Mouse (Mus musculus): ENCODE results near the gene Olfr545. TPM values are rescaled to one million over a fixed set of nuclear protein-coding genes. Genes with fewer than 3 reads are reported as not detected.

Gene Olfr545
- polyA plus RNA-seq, 1 experiment from 2014 or later: not detected

GRCm38 (mm10) chr7:102514144-102514543, 14.8 kb upstream of the Olfr545 start:
- no peak overlapping the region for H3K27ac ChIP-seq (replicated peaks in 1 of 2; ENCODE audit: control insufficient read depth in 1 of 2, insufficient read depth in 1 of 2, low read depth in 2 of 2, low read length in 2 of 2)
- H3K36me3 ChIP-seq (ENCODE audit: control insufficient read depth, insufficient read depth, low read length): no peaks in the 10 kb centered on the region
- H3K4me1 ChIP-seq (ENCODE audit: control insufficient read depth in 2 of 2, insufficient read depth in 2 of 2, low read length in 2 of 2): peaks cover 2 to 8% of the 10 kb centered on the region in 2 experiments; a peak in 3 of 4 replicates
- no peak overlapping the region for H3K4me2 ChIP-seq (ENCODE audit: low read length)
- no peak for ATAC-seq (ENCODE audit: insufficient number of reproducible peaks, insufficient read depth, low FRiP score, low read depth)
- H3K27me3 ChIP-seq (ENCODE audit: control insufficient read depth, insufficient read depth, low read length): peaks cover 13% of the 10 kb centered on the region; the same call in 1 of the 2 replicates
- H3K9me3 ChIP-seq (ENCODE audit: control insufficient read depth, low read length): no peaks in the 10 kb centered on the region
- WGBS: 39% methylated on average over 4 of the region's 4 CpGs
- H3K9ac ChIP-seq (ENCODE audit: low read length): no peak overlapping the region
- H3K4me3 ChIP-seq (ENCODE audit: control insufficient read depth in 1 of 2, insufficient read depth in 1 of 2, low read depth in 1 of 2, low read length in 2 of 2): no peak overlapping the region

- H3K4me3 ChIP-seq (ENCODE audit: control insufficient read depth in 1 of 2, insufficient read depth in 1 of 2, low read depth in 1 of 2, low read length in 2 of 2): peak overlapping the region; percentile 50 to 53
- H3K27ac ChIP-seq (replicated peaks in 1 of 2; ENCODE audit: control insufficient read depth in 1 of 2, insufficient read depth in 1 of 2, low read depth in 2 of 2, low read length in 2 of 2): no peak overlapping the region
- peak overlapping the region; percentile 94 for H3K4me2 ChIP-seq (ENCODE audit: low read length)
- 2% methylated on average over 54 of the region's 54 CpGs for whole genome bisulfite sequencing
- H3K4me1 ChIP-seq (ENCODE audit: control insufficient read depth in 2 of 2, insufficient read depth in 2 of 2, low read length in 2 of 2): peaks cover 2 to 8% of the 10 kb centered on the region in 2 experiments; a peak in 3 of 4 replicates
- ATAC-seq (ENCODE audit: insufficient number of reproducible peaks, insufficient read depth, low FRiP score, low read depth): peak; percentile 87; the same call in 1 of the 2 replicates
- peaks cover 13% of the 10 kb centered on the region; the same call in 1 of the 2 replicates for H3K27me3 ChIP-seq (ENCODE audit: control insufficient read depth, insufficient read depth, low read length)
- H3K9ac ChIP-seq (ENCODE audit: low read length): peak overlapping the region; percentile 80
- no peaks in the 10 kb centered on the region for H3K36me3 ChIP-seq (ENCODE audit: control insufficient read depth, insufficient read depth, low read length)
- H3K9me3 ChIP-seq (ENCODE audit: control insufficient read depth, low read length): no peaks in the 10 kb centered on the region
Observed at GRCm38 (mm10) chr7:102512814-102513435, 13.6 kb upstream of the Olfr545 start.

- Histone ChIP-seq H3K27me3 (ENCODE audit: control insufficient read depth, insufficient read depth, low read length) (peaks cover 13% of the 10 kb centered on the region; the same call in 1 of the 2 replicates), H3K9ac (ENCODE audit: low read length) (no peak overlapping the region), H3K36me3 (ENCODE audit: control insufficient read depth, insufficient read depth, low read length) (no peaks in the 10 kb centered on the region), H3K9me3 (ENCODE audit: control insufficient read depth, low read length) (no peaks in the 10 kb centered on the region), H3K4me1 (ENCODE audit: control insufficient read depth in 2 of 2, insufficient read depth in 2 of 2, low read length in 2 of 2) (peaks cover 2 to 8% of the 10 kb centered on the region in 2 experiments; a peak in 3 of 4 replicates), H3K27ac (replicated peaks in 1 of 2; ENCODE audit: control insufficient read depth in 1 of 2, insufficient read depth in 1 of 2, low read depth in 2 of 2, low read length in 2 of 2) (no peak overlapping the region), H3K4me2 (ENCODE audit: low read length) (no peak overlapping the region), H3K4me3 (ENCODE audit: control insufficient read depth in 1 of 2, insufficient read depth in 1 of 2, low read depth in 1 of 2, low read length in 2 of 2) (no peak overlapping the region)
- ATAC-seq (ENCODE audit: insufficient number of reproducible peaks, insufficient read depth, low FRiP score, low read depth): no peak
- 86% methylated on average over 10 of the region's 10 CpGs for WGBS
Observed at GRCm38 (mm10) chr7:102511927-102512326, 12.6 kb upstream of the Olfr545 start.

- WGBS: 92% methylated on average over 7 of the region's 7 CpGs
- no peak overlapping the region for H3K4me2 ChIP-seq (ENCODE audit: low read length)
- H3K4me3 ChIP-seq (ENCODE audit: control insufficient read depth in 1 of 2, insufficient read depth in 1 of 2, low read depth in 1 of 2, low read length in 2 of 2): no peak overlapping the region
- no peaks in the 10 kb centered on the region for H3K9me3 ChIP-seq (ENCODE audit: control insufficient read depth, low read length)
- H3K4me1 ChIP-seq (ENCODE audit: control insufficient read depth in 2 of 2, insufficient read depth in 2 of 2, low read length in 2 of 2): no peaks in the 10 kb centered on the region
- no peak overlapping the region for H3K9ac ChIP-seq (ENCODE audit: low read length)
- ATAC-seq (ENCODE audit: insufficient number of reproducible peaks, insufficient read depth, low FRiP score, low read depth): no peak
- H3K36me3 ChIP-seq (ENCODE audit: control insufficient read depth, insufficient read depth, low read length): no peaks in the 10 kb centered on the region
- no peak overlapping the region for H3K27ac ChIP-seq (replicated peaks in 1 of 2; ENCODE audit: control insufficient read depth in 1 of 2, insufficient read depth in 1 of 2, low read depth in 2 of 2, low read length in 2 of 2)
- peaks cover 13% of the 10 kb centered on the region; the same call in 1 of the 2 replicates for H3K27me3 ChIP-seq (ENCODE audit: control insufficient read depth, insufficient read depth, low read length)
Observed at GRCm38 (mm10) chr7:102509726-102510125, 10.4 kb upstream of the Olfr545 start.

GRCm38 (mm10) chr7:102508666-102509065, 9.3 kb upstream of the Olfr545 start:
- 81% methylated on average over 6 of the region's 6 CpGs for WGBS
- ATAC-seq (ENCODE audit: insufficient number of reproducible peaks, insufficient read depth, low FRiP score, low read depth): no peak
- Histone ChIP-seq H3K27ac (replicated peaks in 1 of 2; ENCODE audit: control insufficient read depth in 1 of 2, insufficient read depth in 1 of 2, low read depth in 2 of 2, low read length in 2 of 2) (no peak overlapping the region), H3K9me3 (ENCODE audit: control insufficient read depth, low read length) (no peaks in the 10 kb centered on the region), H3K4me1 (ENCODE audit: control insufficient read depth in 2 of 2, insufficient read depth in 2 of 2, low read length in 2 of 2) (no peaks in the 10 kb centered on the region), H3K4me3 (ENCODE audit: control insufficient read depth in 1 of 2, insufficient read depth in 1 of 2, low read depth in 1 of 2, low read length in 2 of 2) (no peak overlapping the region), H3K4me2 (ENCODE audit: low read length) (no peak overlapping the region), H3K27me3 (ENCODE audit: control insufficient read depth, insufficient read depth, low read length) (peaks cover 4% of the 10 kb centered on the region; the same call in 1 of the 2 replicates), H3K36me3 (ENCODE audit: control insufficient read depth, insufficient read depth, low read length) (no peaks in the 10 kb centered on the region), H3K9ac (ENCODE audit: low read length) (no peak overlapping the region)

- peaks cover 4% of the 10 kb centered on the region; the same call in 1 of the 2 replicates for H3K27me3 ChIP-seq (ENCODE audit: control insufficient read depth, insufficient read depth, low read length)
- H3K4me2 ChIP-seq (ENCODE audit: low read length): no peak overlapping the region
Observed at GRCm38 (mm10) chr7:102508066-102508465, 8.7 kb upstream of the Olfr545 start.

GRCm38 (mm10) chr7:102506848-102507247, 7.5 kb upstream of the Olfr545 start:
- no peak for ATAC-seq (ENCODE audit: insufficient number of reproducible peaks, insufficient read depth, low FRiP score, low read depth)
- Histone ChIP-seq H3K4me2 (ENCODE audit: low read length) (no peak overlapping the region), H3K4me1 (ENCODE audit: control insufficient read depth in 2 of 2, insufficient read depth in 2 of 2, low read length in 2 of 2) (no peaks in the 10 kb centered on the region), H3K9me3 (ENCODE audit: control insufficient read depth, low read length) (no peaks in the 10 kb centered on the region), H3K27me3 (ENCODE audit: control insufficient read depth, insufficient read depth, low read length) (peaks cover 4% of the 10 kb centered on the region; the same call in 1 of the 2 replicates), H3K9ac (ENCODE audit: low read length) (no peak overlapping the region), H3K4me3 (ENCODE audit: control insufficient read depth in 1 of 2, insufficient read depth in 1 of 2, low read depth in 1 of 2, low read length in 2 of 2) (no peak overlapping the region), H3K27ac (replicated peaks in 1 of 2; ENCODE audit: control insufficient read depth in 1 of 2, insufficient read depth in 1 of 2, low read depth in 2 of 2, low read length in 2 of 2) (no peak overlapping the region), H3K36me3 (ENCODE audit: control insufficient read depth, insufficient read depth, low read length) (no peaks in the 10 kb centered on the region)
- 42% methylated on average over 3 of the region's 3 CpGs for WGBS

More at GRCm38 (mm10) chr7:102508066-102508465, 8.7 kb upstream of the Olfr545 start:
- Histone ChIP-seq H3K36me3 (ENCODE audit: control insufficient read depth, insufficient read depth, low read length) (no peaks in the 10 kb centered on the region), H3K9ac (ENCODE audit: low read length) (no peak overlapping the region), H3K27ac (replicated peaks in 1 of 2; ENCODE audit: control insufficient read depth in 1 of 2, insufficient read depth in 1 of 2, low read depth in 2 of 2, low read length in 2 of 2) (no peak overlapping the region), H3K4me3 (ENCODE audit: control insufficient read depth in 1 of 2, insufficient read depth in 1 of 2, low read depth in 1 of 2, low read length in 2 of 2) (no peak overlapping the region), H3K4me1 (ENCODE audit: control insufficient read depth in 2 of 2, insufficient read depth in 2 of 2, low read length in 2 of 2) (no peaks in the 10 kb centered on the region), H3K9me3 (ENCODE audit: control insufficient read depth, low read length) (no peaks in the 10 kb centered on the region)
- 81% methylated on average over 9 of the region's 9 CpGs for WGBS
- no peak for ATAC-seq (ENCODE audit: insufficient number of reproducible peaks, insufficient read depth, low FRiP score, low read depth)
